Mouse (Mus musculus) heart, postnatal 0 days (tissue): ENCODE measurements at regions not wholly inside any gene's neighbourhood (a gene's known extent, or its start where the extent isn't known, plus 50 kb on each side); places are given as distances from the start of the nearest gene placed in this dataset.

Experiments used
- CTCF ChIP-seq: IDR thresholded peaks from 2 replicates; pipeline ENCODE4 v1.5.1; 2016; ENCODE audit warnings: antibody characterized with exemption, control low read depth, low read depth
- EP300 ChIP-seq: IDR thresholded peaks from 2 replicates; pipeline ENCODE4 v1.6.1; 2016; ENCODE audit warnings: antibody characterized with exemption, low read depth

- TF ChIP-seq CTCF (no peak), EP300 (0 out of 2 replicates have a peak, but pooled peaks have one; percentile 65)
Observed at GRCm38 (mm10) chr14:100461141-100462043, 176.9 kb upstream of the Klf12 start.
